Mouse (Mus musculus): Measurements from ENCODE around the gene Rsl24d1. TPM values are rescaled to one million over a fixed set of nuclear protein-coding genes. Genes with fewer than 3 reads are reported as not detected.
A peak's percentile ranks its signal among the peaks of the same experiment; 100 is the strongest.

Gene Rsl24d1
- total RNA-seq (2014; rRNA removed) = 88.2 and 99.1 TPM in 2 replicates
- polyA plus RNA-seq (2015; fragmentation: Nextera tagmentation; extraction: Ambion mirVana) = 115 and 119 TPM in 2 replicates

- Histone ChIP-seq H3K4me2 (ENCODE audit: low read depth) (peak within 1 kb of the TSS; percentile 74), H3K27ac (ENCODE audit: low read depth, low read length) (peak within 1 kb of the TSS; percentile 76), H3K4me3 (ENCODE audit: low read depth, low read length) (peak within 1 kb of the TSS; percentile 89), H3K4me1 (ENCODE audit: insufficient read depth) (peaks cover 6% of the 10 kb centered on the region), H3K9me3 (ENCODE audit: low read length) (no peaks in the 10 kb centered on the region), H3K36me3 (ENCODE audit: insufficient read depth) (peaks cover 21% of the 10 kb centered on the region), H3K27me3 (ENCODE audit: insufficient read depth, low read length) (0 out of 2 replicates have a peak, but pooled peaks cover 4% of the 10 kb centered on the region), H3K9ac (peak within 1 kb of the TSS; percentile 78)
- under 1% methylated on average over 64 of the region's 64 CpGs for WGBS
- ATAC-seq (peak; percentile 100), DNase-seq (peak; percentile 92)
- TF ChIP-seq CTCF (IDR thresholded peaks at IDR 0.05; ENCODE audit: low read depth) = no peak
Observed at GRCm38 (mm10) chr9:73112919-73113906, at the start of gene Rsl24d1. Rsl24d1 (plus strand) TSS chr9:73113426.

DNA sequence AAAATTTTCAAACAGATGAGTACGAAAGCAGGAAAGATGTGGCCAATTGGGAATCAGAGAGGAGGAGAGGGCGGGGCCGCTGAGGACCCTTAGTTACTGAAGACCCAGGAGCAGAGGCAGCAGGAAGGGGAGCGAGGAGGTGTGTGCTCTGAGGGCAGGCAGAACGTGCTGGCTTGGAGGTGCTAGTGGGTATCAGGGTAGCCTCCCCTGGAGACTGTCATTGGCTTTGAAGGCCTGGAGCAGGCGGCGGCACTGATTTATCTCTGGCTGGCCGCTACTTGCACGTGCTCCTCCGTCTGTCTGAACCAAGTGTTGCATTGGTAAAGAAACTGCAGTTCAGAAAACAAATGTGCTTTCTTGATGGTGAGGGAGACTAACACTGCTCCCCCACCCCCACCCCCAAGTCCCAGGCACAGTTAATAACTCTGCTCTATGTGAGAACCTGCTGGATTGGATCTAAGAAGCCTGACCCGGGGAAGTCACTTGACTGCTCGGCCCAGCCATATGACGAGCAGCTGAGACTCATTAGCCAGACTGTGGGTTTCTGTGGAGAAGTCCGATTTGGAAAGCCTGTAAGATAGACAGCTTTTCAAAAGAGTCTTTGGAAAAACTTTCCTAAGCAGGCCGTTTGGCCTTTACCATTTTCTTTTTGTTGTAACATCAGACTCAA lies 49.5 kb upstream of the Rsl24d1 start:
- no peak for TF ChIP-seq CTCF (IDR thresholded peaks at IDR 0.05; ENCODE audit: low read depth)
- 33% methylated on average over 15 of the region's 15 CpGs for WGBS
- H3K9me3 ChIP-seq (ENCODE audit: low read length) = no peaks in the 10 kb centered on the region
- H3K27me3 ChIP-seq (ENCODE audit: insufficient read depth, low read length) = no peaks in the 10 kb centered on the region
- H3K36me3 ChIP-seq (ENCODE audit: insufficient read depth) = no peaks in the 10 kb centered on the region
- peak; percentile 61 for ATAC-seq
- H3K4me1 ChIP-seq (ENCODE audit: insufficient read depth) = no peaks in the 10 kb centered on the region
- no peak overlapping the region for H3K27ac ChIP-seq (ENCODE audit: low read depth, low read length)
- no peak overlapping the region for H3K4me3 ChIP-seq (ENCODE audit: low read depth, low read length)
- no peak overlapping the region for H3K4me2 ChIP-seq (ENCODE audit: low read depth)
- DNase-seq = no peak
- no peak overlapping the region for H3K9ac ChIP-seq

GRCm38 (mm10) chr9:73067086-73067485 lies 46.1 kb upstream of the Rsl24d1 start:
- H3K4me3 ChIP-seq (ENCODE audit: low read depth, low read length) = no peak overlapping the region
- WGBS = 43% methylated on average over 10 of the region's 10 CpGs

DNA sequence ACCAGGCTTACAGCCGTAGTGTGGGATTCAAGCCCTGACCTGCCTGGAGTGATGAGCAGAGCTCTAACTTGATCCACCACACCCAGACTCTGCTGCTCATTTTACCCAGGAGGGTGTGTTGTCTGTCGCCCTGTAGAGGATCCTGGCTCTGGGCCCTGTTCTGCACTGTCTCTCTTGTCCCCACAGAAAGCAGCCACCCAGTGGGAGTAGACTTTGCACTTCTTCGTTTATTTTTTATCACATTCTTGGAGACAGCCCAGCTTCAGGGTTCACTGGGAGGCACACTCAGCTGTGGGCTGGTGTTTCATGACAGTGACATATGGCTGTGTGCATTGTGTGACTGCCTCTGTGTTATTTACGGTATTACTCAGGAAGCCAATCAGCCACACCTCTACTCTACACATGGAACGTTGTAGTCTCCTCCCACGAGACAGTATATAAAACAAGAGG lies 45.0 kb upstream of the Rsl24d1 start:
- Histone ChIP-seq H3K4me1 (ENCODE audit: insufficient read depth) (no peaks in the 10 kb centered on the region), H3K27me3 (ENCODE audit: insufficient read depth, low read length) (no peaks in the 10 kb centered on the region), H3K9me3 (ENCODE audit: low read length) (no peaks in the 10 kb centered on the region), H3K9ac (no peak overlapping the region), H3K27ac (ENCODE audit: low read depth, low read length) (no peak overlapping the region), H3K4me2 (ENCODE audit: low read depth) (no peak overlapping the region), H3K4me3 (ENCODE audit: low read depth, low read length) (no peak overlapping the region), H3K36me3 (ENCODE audit: insufficient read depth) (no peaks in the 10 kb centered on the region)
- DNase-seq (no peak), ATAC-seq (no peak)
- WGBS = 71% methylated on average over 6 of the region's 6 CpGs
- no peak for TF ChIP-seq CTCF (IDR thresholded peaks at IDR 0.05; ENCODE audit: low read depth)

More at GRCm38 (mm10) chr9:73067086-73067485, 46.1 kb upstream of the Rsl24d1 start:
- Histone ChIP-seq H3K27me3 (ENCODE audit: insufficient read depth, low read length) (no peaks in the 10 kb centered on the region), H3K36me3 (ENCODE audit: insufficient read depth) (no peaks in the 10 kb centered on the region), H3K4me2 (ENCODE audit: low read depth) (no peak overlapping the region), H3K27ac (ENCODE audit: low read depth, low read length) (no peak overlapping the region), H3K9me3 (ENCODE audit: low read length) (no peaks in the 10 kb centered on the region), H3K9ac (no peak overlapping the region), H3K4me1 (ENCODE audit: insufficient read depth) (no peaks in the 10 kb centered on the region)
- no peak for DNase-seq
- no peak for TF ChIP-seq CTCF (IDR thresholded peaks at IDR 0.05; ENCODE audit: low read depth)
- ATAC-seq = peak; percentile 74

- ATAC-seq = no peak
Observed at GRCm38 (mm10) chr9:73068688-73069087, 44.5 kb upstream of the Rsl24d1 start.

GRCm38 (mm10) chr9:73070971-73071659 lies 42.1 kb upstream of the Rsl24d1 start:
- ATAC-seq (no peak), DNase-seq (no peak)
- H3K4me2 ChIP-seq (ENCODE audit: low read depth) = no peak overlapping the region
- no peaks in the 10 kb centered on the region for H3K4me1 ChIP-seq (ENCODE audit: insufficient read depth)
- no peak overlapping the region for H3K4me3 ChIP-seq (ENCODE audit: low read depth, low read length)
- no peaks in the 10 kb centered on the region for H3K36me3 ChIP-seq (ENCODE audit: insufficient read depth)
- no peaks in the 10 kb centered on the region for H3K9me3 ChIP-seq (ENCODE audit: low read length)
- no peaks in the 10 kb centered on the region for H3K27me3 ChIP-seq (ENCODE audit: insufficient read depth, low read length)
- WGBS = 78% methylated on average over 10 of the region's 10 CpGs
- no peak for TF ChIP-seq CTCF (IDR thresholded peaks at IDR 0.05; ENCODE audit: low read depth)
- H3K27ac ChIP-seq (ENCODE audit: low read depth, low read length) = no peak overlapping the region
- no peak overlapping the region for H3K9ac ChIP-seq

More at GRCm38 (mm10) chr9:73068688-73069087, 44.5 kb upstream of the Rsl24d1 start:
- Histone ChIP-seq H3K9me3 (ENCODE audit: low read length) (no peaks in the 10 kb centered on the region), H3K9ac (no peak overlapping the region), H3K36me3 (ENCODE audit: insufficient read depth) (no peaks in the 10 kb centered on the region), H3K27ac (ENCODE audit: low read depth, low read length) (no peak overlapping the region), H3K4me2 (ENCODE audit: low read depth) (no peak overlapping the region), H3K4me1 (ENCODE audit: insufficient read depth) (no peaks in the 10 kb centered on the region), H3K4me3 (ENCODE audit: low read depth, low read length) (no peak overlapping the region), H3K27me3 (ENCODE audit: insufficient read depth, low read length) (no peaks in the 10 kb centered on the region)
- TF ChIP-seq CTCF (IDR thresholded peaks at IDR 0.05; ENCODE audit: low read depth) = no peak
- 91% methylated on average over 6 of the region's 6 CpGs for whole genome bisulfite sequencing
- no peak for DNase-seq
